Mouse (Mus musculus) embryonic fibroblast, embryonic 13.5 days (primary cell): Measurements from ENCODE around the gene Cadm1. TPM values are rescaled to one million over a fixed set of nuclear protein-coding genes. Genes with fewer than 3 reads are reported as not detected.

Source experiments
- H3K27ac ChIP-seq: 2 replicates; pipeline ENCODE4 v1.5.1; 2012; ENCODE audit warnings: low read length, control low read depth, inconsistent platforms; ENCODE audit not compliant: insufficient read depth
- H3K4me1 ChIP-seq: 2 replicates; pipeline ENCODE4 v1.6.1; 2011; ENCODE audit warnings: low read length; ENCODE audit not compliant: control insufficient read depth, insufficient read depth
- H3K4me3 ChIP-seq: 2 replicates; pipeline ENCODE4 v1.5.1; 2011; ENCODE audit warnings: mild to moderate bottlenecking, control low read depth, low read length; ENCODE audit not compliant: insufficient read depth
- CTCF ChIP-seq: IDR thresholded peaks from 2 replicates; pipeline ENCODE4 v1.5.1; 2011; ENCODE audit warnings: mild to moderate bottlenecking, control low read depth, low read length, moderate library complexity, borderline replicate concordance; ENCODE audit not compliant: insufficient read depth
- POLR2A ChIP-seq: IDR thresholded peaks from 2 replicates; pipeline ENCODE4 v1.6.1; 2011; ENCODE audit warnings: low read depth, mild to moderate bottlenecking, control low read depth, low read length, moderate library complexity
- polyA plus RNA-seq: library from polyadenylated mRNA; stranded (reverse); fragments of >200 nt; gene quantifications from 2 replicates; pipeline ENCODE4 v1.2.4, GENCODE M21; 2011; ENCODE audit warnings: low read depth; ENCODE audit not compliant: missing spikeins, insufficient read length

Gene Cadm1
- 1.6 and 5.6 TPM in 2 replicates for polyA plus RNA-seq

DNA sequence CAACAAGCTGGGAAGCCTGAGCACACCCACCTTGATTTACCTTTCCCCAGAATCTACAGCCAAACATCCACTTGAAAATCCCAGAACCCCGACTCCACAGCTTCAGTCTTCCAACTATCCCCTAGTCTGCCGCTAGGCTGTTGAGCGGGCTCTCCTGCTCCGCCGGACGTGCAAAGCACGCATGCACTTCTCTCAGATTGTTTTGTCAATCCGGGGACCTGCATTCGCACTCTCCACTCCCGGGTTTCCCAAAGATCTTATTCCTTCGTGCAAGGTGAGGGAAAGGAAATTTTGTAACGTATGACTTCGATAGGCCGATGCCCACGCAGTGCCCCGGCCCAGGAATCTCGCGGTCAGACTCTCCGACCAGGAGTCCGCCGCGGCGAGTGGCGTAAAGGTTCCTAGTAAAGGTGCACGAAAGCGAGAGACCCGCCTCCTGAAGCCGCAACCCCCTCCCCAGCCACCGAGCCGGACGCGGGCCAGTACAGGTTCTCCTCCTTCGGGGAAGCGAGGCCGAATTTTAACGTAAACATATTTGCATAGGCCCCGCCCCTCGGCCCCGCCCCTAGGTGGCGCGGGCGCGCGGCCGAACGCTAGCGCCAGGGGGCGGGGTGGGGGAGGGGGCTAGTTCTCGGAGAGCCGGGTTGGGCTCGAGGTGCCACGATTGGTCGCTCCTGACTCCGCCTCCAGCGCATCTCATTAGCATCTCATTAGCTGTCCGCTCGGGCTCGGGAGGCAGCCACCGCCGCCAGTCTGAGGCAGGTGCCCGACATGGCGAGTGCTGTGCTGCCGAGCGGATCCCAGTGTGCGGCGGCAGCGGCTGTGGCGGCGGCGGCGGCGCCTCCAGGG lies at the start of gene Cadm1:
Gene Cadm1, plus strand, starts transcription at position 572 of the 849 bp plus-strand sequence.
- Histone ChIP-seq H3K4me3 (peak within 1 kb of the TSS; percentile 71), H3K27ac (no peak within 1 kb of the TSS), H3K4me1 (no peaks in the 10 kb centered on the region)
- no peak for TF ChIP-seq CTCF
- peak; percentile 61 for TF ChIP-seq POLR2A

DNA sequence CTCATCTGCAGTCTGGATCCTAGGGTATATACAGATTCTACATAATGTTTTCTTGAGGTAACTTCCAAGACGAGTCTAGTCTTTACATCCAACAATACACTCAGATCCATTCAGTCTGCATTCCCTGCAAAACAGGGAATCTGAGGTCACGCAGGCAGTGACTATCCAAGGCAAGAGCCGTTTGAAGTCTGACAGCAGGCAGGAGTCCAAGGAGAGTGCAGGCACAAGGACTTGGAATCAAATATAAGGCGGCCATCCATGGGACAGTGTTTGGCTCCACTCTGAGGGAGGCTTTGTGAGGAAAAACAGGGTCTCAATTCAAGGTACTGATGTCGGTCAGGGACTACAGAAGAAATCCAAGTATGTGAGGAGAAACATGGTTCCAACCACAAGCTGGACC lies 45.5 kb upstream of the Cadm1 start:
- Histone ChIP-seq H3K4me3 (no peak overlapping the region), H3K4me1 (no peaks in the 10 kb centered on the region), H3K27ac (no peak overlapping the region)
- TF ChIP-seq CTCF (no peak), POLR2A (no peak)

- Histone ChIP-seq H3K4me1 (no peaks in the 10 kb centered on the region), H3K27ac (no peak overlapping the region), H3K4me3 (no peak overlapping the region)
- TF ChIP-seq POLR2A (no peak), CTCF (no peak)
These were observed 44.8 kb upstream of the Cadm1 start for GRCm38 (mm10) chr9:47485186-47485585.

DNA sequence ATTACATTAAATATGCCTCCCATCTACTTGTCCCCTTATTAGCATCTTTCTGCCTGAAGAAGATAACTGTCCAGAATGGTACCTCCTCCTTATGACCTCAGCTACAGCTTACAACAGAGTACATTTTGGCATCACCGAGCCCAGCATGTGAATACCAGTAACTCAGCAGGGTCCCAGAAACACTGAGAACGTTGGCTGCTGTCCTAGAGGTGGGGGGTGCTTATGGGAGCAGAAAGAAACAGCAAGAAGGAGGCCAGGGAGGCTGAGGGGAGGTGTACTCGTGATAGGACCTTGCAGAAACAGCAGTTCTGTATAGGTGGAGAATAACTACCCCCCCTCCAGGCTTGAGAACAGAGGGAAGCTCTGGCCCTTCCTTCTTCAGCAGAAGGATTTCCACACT lies 30.2 kb upstream of the Cadm1 start:
- H3K4me3 ChIP-seq: no peak overlapping the region
- TF ChIP-seq CTCF (no peak), POLR2A (no peak)
- H3K27ac ChIP-seq: no peak overlapping the region
- no peaks in the 10 kb centered on the region for H3K4me1 ChIP-seq

DNA sequence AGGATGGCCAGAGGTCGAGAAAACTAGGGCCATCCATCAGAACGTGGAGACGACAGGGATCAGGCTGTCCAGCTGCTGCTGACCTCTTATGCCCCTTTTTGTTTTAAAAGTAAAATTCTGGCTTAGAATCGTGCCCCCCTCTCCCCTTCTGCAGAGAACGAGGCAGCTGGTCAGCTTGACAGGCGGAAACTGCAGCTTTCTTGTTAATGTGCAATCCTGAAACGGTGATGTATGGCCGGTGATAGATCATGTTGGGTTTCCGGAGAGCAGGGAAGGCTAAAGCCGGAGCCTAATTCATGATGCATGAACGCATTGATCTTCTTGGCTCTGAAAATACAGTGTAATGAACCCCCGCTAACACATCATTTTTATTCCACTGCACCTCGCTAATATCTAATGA lies 24.0 kb upstream of the Cadm1 start:
- TF ChIP-seq POLR2A: no peak
- no peak for TF ChIP-seq CTCF
- no peak overlapping the region for H3K4me3 ChIP-seq
- no peaks in the 10 kb centered on the region for H3K4me1 ChIP-seq
- H3K27ac ChIP-seq: no peak overlapping the region

- H3K4me1 ChIP-seq: no peaks in the 10 kb centered on the region
- no peak overlapping the region for H3K27ac ChIP-seq
- H3K4me3 ChIP-seq: no peak overlapping the region
- TF ChIP-seq CTCF: no peak
- no peak for TF ChIP-seq POLR2A
These were observed 23.1 kb upstream of the Cadm1 start for GRCm38 (mm10) chr9:47506876-47507275.

GRCm38 (mm10) chr9:47508109-47508508 lies 21.9 kb upstream of the Cadm1 start:
- no peak for TF ChIP-seq CTCF
- no peak for TF ChIP-seq POLR2A
- H3K27ac ChIP-seq: no peak overlapping the region
- H3K4me1 ChIP-seq: no peaks in the 10 kb centered on the region
- no peak overlapping the region for H3K4me3 ChIP-seq

DNA sequence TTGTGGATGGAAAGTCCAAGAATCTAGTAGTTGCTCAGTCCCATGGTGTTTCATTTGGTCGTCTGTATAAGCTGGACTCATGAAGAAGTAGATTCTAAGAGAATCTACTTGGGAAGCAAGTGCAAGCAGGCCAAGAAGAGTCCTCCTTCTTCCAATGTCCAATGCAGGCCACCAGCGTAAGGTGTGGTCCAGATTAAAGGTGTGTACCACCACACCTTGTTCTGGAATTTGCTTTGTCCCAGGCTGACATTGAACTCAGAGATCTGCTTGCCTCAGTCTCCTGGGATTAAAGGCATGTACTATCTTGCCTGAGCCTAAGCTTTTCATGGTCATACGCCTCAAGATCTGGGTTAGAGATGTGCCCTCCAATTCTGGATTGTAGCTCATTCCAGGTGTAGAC lies 17.5 kb upstream of the Cadm1 start:
- H3K4me1 ChIP-seq: no peaks in the 10 kb centered on the region
- TF ChIP-seq CTCF: no peak
- TF ChIP-seq POLR2A: no peak
- H3K4me3 ChIP-seq: no peak overlapping the region
- no peak overlapping the region for H3K27ac ChIP-seq

GRCm38 (mm10) chr9:47514318-47514717 lies 15.7 kb upstream of the Cadm1 start:
- H3K27ac ChIP-seq: no peak overlapping the region
- TF ChIP-seq CTCF (no peak), POLR2A (no peak)
- H3K4me3 ChIP-seq: no peak overlapping the region
- H3K4me1 ChIP-seq: no peaks in the 10 kb centered on the region

GRCm38 (mm10) chr9:47516238-47516637 lies 13.7 kb upstream of the Cadm1 start:
- TF ChIP-seq POLR2A (no peak), CTCF (no peak)
- no peak overlapping the region for H3K27ac ChIP-seq
- H3K4me1 ChIP-seq: no peaks in the 10 kb centered on the region
- H3K4me3 ChIP-seq: no peak overlapping the region

DNA sequence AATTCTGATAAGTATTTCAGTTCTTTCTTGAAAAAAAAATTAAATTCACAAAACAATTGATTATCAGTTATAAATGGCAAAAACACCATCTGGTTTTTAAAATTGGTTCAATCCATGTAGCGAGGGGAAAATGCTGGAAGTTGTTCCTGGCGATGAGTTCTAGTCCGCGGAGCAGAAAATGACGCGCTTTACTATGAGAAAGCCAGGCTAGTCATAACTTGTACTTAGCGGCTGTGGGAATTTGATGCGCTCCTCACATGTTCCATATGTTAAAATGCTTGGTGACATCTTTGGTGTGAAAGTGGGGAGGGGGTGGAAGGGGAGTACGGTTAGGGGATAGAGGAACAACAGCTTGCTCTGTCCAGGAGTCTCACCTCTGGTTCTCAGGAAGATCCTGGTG lies 2.7 kb upstream of the Cadm1 start:
- H3K4me1 ChIP-seq: no peaks in the 10 kb centered on the region
- no peak overlapping the region for H3K4me3 ChIP-seq
- TF ChIP-seq POLR2A: no peak
- no peak for TF ChIP-seq CTCF
- no peak overlapping the region for H3K27ac ChIP-seq
